Mouse (Mus musculus) adrenal gland, adult (tissue): ENCODE measurements around the gene Pxdc1.
A peak's percentile ranks its signal among the peaks of the same experiment; 100 is the strongest.

Experiments used
- DNase-seq, 2 experiments: peaks; one replicate each; pipeline ENCODE4 v3.0.0; 2022 to 2023; ENCODE audit warnings: low spot score in 1 of 2; ENCODE audit not compliant: inconsistent age in 2 of 2

Gene Pxdc1

GRCm38 (mm10) chr13:34651474-34651991 is 1.8 kb downstream of the Pxdc1 start:
- peak in 1 of 2 experiments; percentile 60 for DNase-seq

GRCm38 (mm10) chr13:34650953-34651352 is 2.3 kb downstream of the Pxdc1 start:
- DNase-seq, result peak in 1 of 2 experiments; percentile 66

- no peak for DNase-seq
Measured at GRCm38 (mm10) chr13:34650371-34650770, 2.9 kb downstream of the Pxdc1 start.

DNA sequence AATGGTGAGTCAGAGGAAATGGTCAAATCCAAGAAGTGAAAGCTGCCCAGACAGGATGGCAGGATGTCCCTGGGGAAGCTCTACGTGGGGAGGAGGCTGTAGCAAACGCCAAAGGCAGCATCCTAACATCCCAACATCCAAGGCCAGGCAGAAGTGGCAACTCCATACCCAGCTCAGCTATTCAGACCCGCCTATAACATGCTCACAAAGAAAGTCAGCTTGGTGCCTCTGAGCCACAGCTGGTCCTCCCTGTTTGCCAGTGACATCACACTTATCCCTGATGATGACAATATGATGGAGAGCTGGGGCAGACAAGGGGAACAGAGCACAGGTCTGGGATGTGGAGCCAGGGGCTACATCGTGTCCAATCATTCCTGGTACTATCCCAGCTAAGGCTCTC is 5.5 kb downstream of the Pxdc1 start:
- no peak for DNase-seq

DNA sequence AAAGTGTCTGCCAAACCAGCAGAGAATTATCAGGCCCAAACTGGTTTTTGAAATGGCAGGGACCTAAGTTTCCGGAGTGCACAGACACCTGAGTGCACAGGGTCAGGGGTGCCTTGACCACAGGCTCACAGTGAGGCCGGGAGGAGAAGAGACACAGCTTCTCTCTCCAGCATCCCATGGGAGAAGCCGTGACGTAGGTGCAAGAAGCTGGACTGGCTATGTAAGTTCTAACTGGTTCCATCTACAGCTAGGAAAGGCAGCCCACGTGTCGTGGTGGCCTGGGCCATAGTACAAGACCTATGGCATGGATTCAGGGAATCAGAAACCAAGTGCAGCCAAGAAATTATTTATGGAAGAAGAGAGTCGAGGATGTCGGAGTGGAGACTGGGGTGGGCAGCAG is 6.1 kb downstream of the Pxdc1 start:
- DNase-seq, result no peak

DNA sequence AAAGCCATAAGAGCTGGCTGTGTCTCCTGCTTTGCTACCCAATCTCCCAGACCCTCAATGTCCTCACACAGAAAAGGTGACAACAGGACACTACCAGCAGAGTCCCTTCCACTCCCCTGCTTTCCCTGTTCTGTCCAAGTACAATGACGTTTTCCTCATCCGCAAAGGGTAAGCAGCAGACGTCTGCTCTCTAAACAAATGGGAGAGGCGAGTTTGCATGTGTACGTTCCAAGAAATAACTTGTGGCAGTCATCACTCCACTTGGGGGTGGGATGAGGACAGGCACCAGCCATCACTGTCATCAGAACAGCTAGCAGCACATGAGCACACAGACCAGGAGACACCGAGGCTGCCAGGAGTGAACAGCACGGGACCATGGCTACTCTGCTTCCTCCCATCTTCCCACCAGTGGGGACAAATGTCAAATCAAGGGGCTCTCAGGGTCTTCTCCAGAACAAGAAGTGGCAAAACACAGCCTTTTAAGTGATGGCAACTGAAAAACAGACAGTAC is 7.0 kb downstream of the Pxdc1 start:
- DNase-seq, result no peak

- DNase-seq, result no peak
Measured at GRCm38 (mm10) chr13:34645519-34645918, 7.8 kb downstream of the Pxdc1 start.

DNA sequence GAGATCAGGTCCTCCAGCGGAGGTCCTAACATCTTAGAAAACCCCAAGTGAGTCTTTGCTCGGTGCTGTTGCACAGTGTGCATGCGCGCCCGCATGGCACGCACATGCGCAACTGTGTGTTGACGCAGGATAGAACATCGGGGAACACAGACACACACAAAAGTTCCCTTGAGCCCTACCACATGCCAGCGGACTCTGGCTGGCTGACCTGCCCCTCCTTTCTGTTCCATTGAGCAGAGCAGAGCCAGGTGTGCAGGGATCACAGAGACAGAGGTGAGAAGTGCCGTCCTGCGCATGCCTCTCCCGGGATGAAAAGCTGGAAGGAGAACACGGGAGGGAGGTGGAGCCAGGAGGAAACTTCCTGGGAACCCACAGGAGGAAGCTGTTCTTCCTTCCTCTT is 8.9 kb downstream of the Pxdc1 start:
- DNase-seq, result no peak

DNA sequence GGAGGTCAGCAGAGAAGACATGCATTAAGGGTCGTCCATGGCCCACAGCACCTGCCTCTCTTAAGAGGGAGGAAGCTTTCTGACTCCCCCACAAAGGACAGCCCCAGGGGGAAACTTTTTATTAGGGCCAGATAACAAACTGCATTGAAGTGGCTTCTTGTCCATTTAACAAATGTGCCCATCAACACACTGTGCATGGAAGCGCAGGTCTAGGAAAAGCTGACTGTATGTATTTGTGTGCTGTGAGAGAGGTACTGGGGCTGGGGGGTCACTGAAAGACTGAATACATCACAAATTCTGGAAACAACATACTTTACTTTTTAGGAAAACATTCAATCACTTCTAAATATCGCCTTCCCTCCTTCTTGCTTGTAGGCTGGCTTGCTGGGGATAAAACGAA is 9.4 kb downstream of the Pxdc1 start:
- DNase-seq, result no peak

GRCm38 (mm10) chr13:34642941-34643875 is 10.1 kb downstream of the Pxdc1 start:
- peak; percentile 36 to 88 for DNase-seq

GRCm38 (mm10) chr13:34641066-34641465 is 12.2 kb downstream of the Pxdc1 start:
- no peak for DNase-seq

- peak; percentile 47 to 87 for DNase-seq
Measured at GRCm38 (mm10) chr13:34635978-34636377, 17.3 kb downstream of the Pxdc1 start.

- no peak for DNase-seq
Measured at GRCm38 (mm10) chr13:34630319-34630718, 23.0 kb downstream of the Pxdc1 start.

GRCm38 (mm10) chr13:34629741-34630140 is 23.5 kb downstream of the Pxdc1 start:
- DNase-seq, result no peak

GRCm38 (mm10) chr13:34627446-34627845 is 25.8 kb downstream of the Pxdc1 start:
- DNase-seq, result no peak

GRCm38 (mm10) chr13:34624414-34624813 is 28.9 kb downstream of the Pxdc1 start:
- no peak for DNase-seq

DNA sequence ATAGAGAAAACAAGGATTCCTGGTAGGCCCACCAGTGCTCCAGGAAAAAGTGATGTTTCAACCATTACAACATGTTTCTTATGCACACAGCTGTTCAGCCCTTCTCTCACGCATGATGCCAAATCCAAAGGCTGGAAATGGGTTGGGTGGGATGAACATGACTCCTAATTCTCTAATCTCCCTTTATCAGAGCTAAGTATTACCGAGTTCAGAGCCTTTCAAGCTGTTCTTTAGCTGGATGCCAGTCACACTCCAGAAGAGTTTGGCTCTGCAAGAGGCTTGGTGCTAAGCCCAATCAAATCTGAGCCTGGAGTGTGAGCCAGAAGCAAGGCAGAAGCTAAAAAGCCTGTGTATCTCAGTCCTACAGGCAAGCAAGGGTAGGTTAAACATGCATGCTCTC is 40.9 kb downstream of the Pxdc1 start:
- DNase-seq, result no peak

DNA sequence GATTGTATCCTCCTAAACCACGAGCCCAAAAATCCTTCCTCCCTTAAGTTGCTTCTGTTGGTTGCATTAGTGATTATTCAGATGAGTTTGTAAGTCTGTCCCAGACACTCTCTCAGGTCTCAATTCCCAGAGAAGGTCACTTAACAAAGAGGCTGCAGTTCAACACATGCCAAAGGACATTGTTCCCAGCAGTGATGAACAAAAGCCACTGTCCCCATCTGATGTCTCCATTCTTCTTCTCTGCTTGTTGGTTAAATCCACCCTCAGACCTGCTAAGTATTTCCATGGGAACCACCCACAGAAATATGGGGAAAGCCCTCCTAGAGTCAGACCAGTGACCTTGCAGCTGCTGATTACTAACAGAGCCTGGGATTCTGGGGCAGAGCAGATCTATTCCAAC is 43.6 kb downstream of the Pxdc1 start:
- DNase-seq, result peak in 1 of 2 experiments; percentile 67

DNA sequence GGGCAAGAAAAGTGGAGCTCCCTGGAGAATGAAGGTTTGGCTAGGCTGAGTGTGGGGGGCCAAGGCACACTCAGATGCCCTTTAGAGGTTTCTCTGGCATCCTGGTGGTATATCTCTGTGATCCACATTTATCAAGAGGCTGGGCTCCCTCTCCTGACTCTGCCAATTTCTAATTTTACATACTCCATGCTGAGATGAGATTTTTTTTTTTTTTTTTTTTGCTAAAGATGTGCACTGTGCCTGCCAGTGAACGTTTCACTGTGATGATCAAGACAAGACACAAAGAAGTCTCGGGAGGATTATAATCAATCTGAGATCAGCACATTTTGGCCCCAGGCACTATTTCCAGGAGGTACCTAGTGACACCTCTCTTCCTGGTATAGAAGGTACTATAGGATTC is 46.2 kb downstream of the Pxdc1 start:
- no peak for DNase-seq

DNA sequence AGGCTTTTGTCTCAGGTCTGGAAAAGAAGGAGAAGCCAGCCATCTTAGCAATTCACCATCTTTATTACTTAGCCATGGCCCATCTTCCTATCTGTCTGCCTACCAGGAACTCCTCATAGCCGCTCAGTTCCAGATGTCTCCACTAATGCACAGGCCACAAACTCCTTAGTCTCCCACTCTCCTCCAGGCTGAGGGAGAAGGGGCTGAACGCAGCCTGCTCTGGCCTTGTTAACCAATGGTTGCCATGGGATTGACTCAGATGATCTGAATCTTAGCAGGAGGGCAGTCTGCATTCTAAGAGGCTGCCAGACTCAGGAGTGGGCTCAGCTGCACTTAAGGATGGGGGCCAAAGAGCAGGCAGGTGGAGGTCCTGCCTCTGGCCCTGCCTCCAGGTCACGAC is 47.4 kb downstream of the Pxdc1 start:
- no peak for DNase-seq

DNA sequence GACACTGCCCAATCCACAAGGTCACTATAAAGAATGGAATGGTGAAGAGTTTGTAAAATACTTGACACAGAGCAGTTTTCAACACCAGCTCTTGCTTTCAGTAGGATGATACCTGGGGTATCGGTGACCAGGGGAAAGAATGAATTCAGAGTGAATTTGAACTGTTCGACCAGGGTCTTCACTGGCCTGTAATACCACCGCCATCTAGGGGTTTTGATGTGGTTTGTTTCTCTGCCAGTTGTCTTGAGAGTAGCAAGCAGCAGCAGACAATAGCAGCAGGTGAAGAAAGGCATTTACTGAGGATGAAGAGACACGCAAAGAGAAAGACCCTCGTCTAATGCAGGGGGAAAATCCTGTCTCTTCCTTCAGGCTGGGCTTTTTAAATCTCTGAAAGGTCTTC is 48.1 kb downstream of the Pxdc1 start:
- DNase-seq, result no peak

- DNase-seq, result no peak
Measured at GRCm38 (mm10) chr13:34604406-34604805, 48.9 kb downstream of the Pxdc1 start.
